Mouse (Mus musculus): ENCODE results near the gene Tmem132c.

Gene Tmem132c

GRCm38 (mm10) chr5:127611881-127612280 is 370.3 kb downstream of the Tmem132c start:
- DNase-seq = peak; percentile 87

DNA sequence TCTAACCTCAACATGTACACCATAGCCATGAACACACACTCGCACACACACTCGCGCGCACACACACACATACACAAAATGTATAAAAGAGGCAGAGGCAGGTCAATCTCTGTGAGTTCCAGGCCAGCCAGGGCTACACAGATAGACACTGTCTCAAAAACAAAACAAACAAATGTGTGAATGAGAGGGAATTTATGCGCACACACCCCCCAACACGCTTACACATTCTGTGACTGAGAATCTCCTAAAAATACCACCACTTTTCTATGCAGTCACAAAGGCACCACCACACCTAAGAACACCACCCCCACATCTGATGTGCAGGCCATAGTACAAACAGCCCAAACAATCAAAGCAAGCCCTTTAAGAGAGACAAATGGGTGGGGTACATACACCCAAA is 370.8 kb downstream of the Tmem132c start:
- peak; percentile 83 for DNase-seq

All from heart, adult 11 months (tissue).